Mouse (Mus musculus): Measurements from ENCODE around the gene Pafah1b1.

DNA sequence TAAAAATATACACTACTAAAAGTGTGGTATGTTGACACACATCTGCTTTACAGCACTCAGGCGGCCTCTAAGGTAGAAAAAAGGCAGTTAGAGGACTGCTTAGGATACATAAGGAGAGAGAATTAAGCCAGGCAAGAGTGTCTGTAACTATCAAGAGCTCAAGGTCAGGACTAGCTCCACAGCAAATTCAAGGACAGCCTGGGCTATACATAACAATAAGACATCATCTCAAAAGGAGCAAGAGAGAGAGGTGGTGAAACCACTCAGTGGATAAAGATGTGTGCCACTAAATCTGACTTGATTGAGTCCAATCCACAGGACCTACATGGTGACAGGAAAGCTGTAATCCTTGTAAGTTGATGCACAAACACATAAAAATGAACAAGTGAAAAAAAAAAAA, 3.8 kb downstream of the Pafah1b1 start:
- TF ChIP-seq POLR2A (IDR thresholded peaks at IDR 0.05; ENCODE audit: borderline replicate concordance, insufficient read depth, low read length) = no peak
- no peak for TF ChIP-seq CTCF (IDR thresholded peaks at IDR 0.05; ENCODE audit: borderline replicate concordance, insufficient read depth, low read depth, low read length)

All from cerebellum, adult 2 months (tissue).